Mouse (Mus musculus): ENCODE results near the gene Ube2g1.

GRCm38 (mm10) chr11:72597780-72598179 lies 9.3 kb upstream of the Ube2g1 start:
- TF ChIP-seq CTCF (IDR thresholded peaks at IDR 0.05; ENCODE audit: insufficient read depth, low read length) (no peak), POLR2A (IDR thresholded peaks at IDR 0.05; ENCODE audit: borderline replicate concordance, extremely low read depth, low read depth, low read length) (no peak)

Data from lung, adult 2 months (tissue).